Mouse (Mus musculus) lung, postnatal 0 days (tissue): ENCODE results near the gene Nckipsd.

Experiments
- CTCF ChIP-seq: IDR thresholded peaks from 2 replicates; pipeline ENCODE4 v1.5.1; 2016; ENCODE audit warnings: antibody characterized with exemption, mild to moderate bottlenecking
- EP300 ChIP-seq: IDR thresholded peaks from 2 replicates; pipeline ENCODE4 v1.6.1; 2016; ENCODE audit warnings: antibody characterized with exemption, mild to moderate bottlenecking, control low read depth

DNA sequence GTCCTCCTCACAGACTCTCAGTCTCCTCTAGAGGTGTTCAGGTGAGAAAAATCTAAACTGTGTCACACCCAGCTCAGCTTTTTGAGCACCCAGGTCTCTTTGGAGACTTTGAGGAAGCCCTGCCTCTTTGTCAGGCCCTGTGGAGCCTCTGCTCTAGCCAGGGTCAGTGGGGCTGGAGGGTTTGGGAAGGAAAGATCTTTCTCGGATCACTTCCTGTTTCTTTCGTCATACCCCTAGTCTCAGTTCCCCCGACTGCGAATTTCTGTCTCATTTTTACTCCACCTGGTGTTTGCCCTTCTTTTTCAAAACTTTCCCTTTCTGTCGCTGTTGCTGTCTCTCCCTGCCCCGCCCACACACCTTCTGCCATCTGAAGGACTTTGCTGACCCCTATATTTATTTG lies 1.6 kb downstream of the Nckipsd start:
- TF ChIP-seq CTCF = no peak
- TF ChIP-seq EP300 = no peak
